Mouse (Mus musculus) C2C12 (cell line): ENCODE measurements around the gene Mlxip.

Experiments used
- CEBPB ChIP-seq: IDR thresholded peaks from one replicate; pipeline ENCODE4 v1.6.1; 2011; ENCODE audit warnings: low read depth, mild to moderate bottlenecking, control low read depth, moderate library complexity
- CTCF ChIP-seq: IDR thresholded peaks from one replicate; pipeline ENCODE4 v1.5.1; 2011; ENCODE audit not compliant: control insufficient read depth, insufficient read depth, insufficient read length
- FOSL1 ChIP-seq: IDR thresholded peaks from one replicate; pipeline ENCODE4 v1.8.0; 2011; ENCODE audit warnings: mild to moderate bottlenecking, low read length; ENCODE audit not compliant: poor library complexity, insufficient read depth, severe bottlenecking
- MAX ChIP-seq: IDR thresholded peaks from one replicate; pipeline ENCODE4 v1.6.1; 2011; ENCODE audit warnings: mild to moderate bottlenecking, control low read depth
- MYOD1 ChIP-seq: IDR thresholded peaks from one replicate; pipeline ENCODE4 v1.6.1; 2011; ENCODE audit warnings: low read depth; ENCODE audit not compliant: control insufficient read depth, insufficient read length
- MYOG ChIP-seq: IDR thresholded peaks from one replicate; pipeline ENCODE4 v1.6.1; 2011; ENCODE audit not compliant: control insufficient read depth, insufficient read length; ENCODE audit errors: extremely low read depth
- USF1 ChIP-seq: IDR thresholded peaks from one replicate; pipeline ENCODE4 v1.6.1; 2011; ENCODE audit warnings: low read depth, mild to moderate bottlenecking, control low read depth, moderate library complexity

- no peak for TF ChIP-seq MYOG
- no peak for TF ChIP-seq CTCF
- TF ChIP-seq FOSL1, result no peak
- TF ChIP-seq CEBPB, result no peak
- no peak for TF ChIP-seq MYOD1
- no peak for TF ChIP-seq MAX
- no peak for TF ChIP-seq USF1
Observed at GRCm38 (mm10) chr5:123406952-123407351, 12.4 kb downstream of the Mlxip start.
